Mouse (Mus musculus) bone marrow, adult 2 months (tissue): Measurements from ENCODE around the gene Klhl7. TPM values are rescaled to one million over a fixed set of nuclear protein-coding genes. Genes with fewer than 3 reads are reported as not detected.
A peak's percentile ranks its signal among the peaks of the same experiment; 100 is the strongest.

Experiments used
- H3K27ac ChIP-seq: fragments of 200-500 bp; 2 replicates; pipeline ENCODE4 v1.5.1; 2012; ENCODE audit warnings: low read depth, mild to moderate bottlenecking, control low read depth, inconsistent platforms, low read length; ENCODE audit not compliant: control insufficient read depth, poor library complexity, insufficient read depth
- H3K4me1 ChIP-seq: fragments of 200-500 bp; 2 replicates; pipeline ENCODE4 v1.6.1; 2011; ENCODE audit warnings: low read length; ENCODE audit not compliant: control insufficient read depth, insufficient read depth
- H3K4me3 ChIP-seq: fragments of 200-500 bp; replicated peaks from 2 replicates; pipeline ENCODE3; 2011; ENCODE audit warnings: mild to moderate bottlenecking, low read depth, low read length, control low read depth; ENCODE audit not compliant: control insufficient read depth
- CTCF ChIP-seq: fragments of 200-500 bp; IDR thresholded peaks from 2 replicates; pipeline ENCODE4 v1.5.1; 2011; ENCODE audit warnings: low read length, control low read depth; ENCODE audit not compliant: control insufficient read depth, insufficient read depth
- POLR2A ChIP-seq: fragments of 200-500 bp; IDR thresholded peaks from 2 replicates; pipeline ENCODE4 v1.6.1; 2011; ENCODE audit warnings: low read depth, mild to moderate bottlenecking, control low read depth, low read length, borderline replicate concordance; ENCODE audit not compliant: control insufficient read depth
- WGBS: fragments of 180-500 bp; shearing (Covaris S2); methylation state at CpG from one replicate; pipeline ENCODE4 v1.1.7; 2018; 5-methylcytosine and 5-hydroxymethylcytosine counted together
- polyA plus RNA-seq: library from polyadenylated mRNA; stranded (reverse); fragments of >200 nt; gene quantifications from 2 replicates; pipeline ENCODE4 v1.2.4, GENCODE M21; 2011; ENCODE audit warnings: low replicate concordance; ENCODE audit not compliant: missing spikeins, insufficient read depth, insufficient read length

Klhl7 gene
- polyA plus RNA-seq, 1 experiment: 10.6 TPM

GRCm38 (mm10) chr5:24084835-24085234 is 15.6 kb upstream of the Klhl7 start:
- 71% methylated on average over 4 of the region's 4 CpGs for WGBS
- no peak for TF ChIP-seq CTCF
- no peak for TF ChIP-seq POLR2A
- Histone ChIP-seq H3K27ac (no peak overlapping the region), H3K4me1 (no peaks in the 10 kb centered on the region), H3K4me3 (no peak overlapping the region)

GRCm38 (mm10) chr5:24086241-24086640 is 14.2 kb upstream of the Klhl7 start:
- TF ChIP-seq CTCF: no peak
- TF ChIP-seq POLR2A: no peak
- WGBS: 87% methylated on average over 16 of the region's 16 CpGs

GRCm38 (mm10) chr5:24086865-24087264 is 13.5 kb upstream of the Klhl7 start:
- WGBS: 70% methylated on average over 3 of the region's 3 CpGs
- Histone ChIP-seq H3K4me3 (no peak overlapping the region), H3K4me1 (no peaks in the 10 kb centered on the region), H3K27ac (no peak overlapping the region)
- TF ChIP-seq CTCF (no peak), POLR2A (no peak)

More at GRCm38 (mm10) chr5:24086241-24086640, 14.2 kb upstream of the Klhl7 start:
- no peak overlapping the region for H3K4me3 ChIP-seq
- H3K27ac ChIP-seq: no peak overlapping the region
- H3K4me1 ChIP-seq: no peaks in the 10 kb centered on the region

- H3K4me1 ChIP-seq: no peaks in the 10 kb centered on the region
- TF ChIP-seq CTCF (no peak), POLR2A (no peak)
- H3K4me3 ChIP-seq: no peak overlapping the region
- WGBS: 93% methylated on average over 1 of the region's 1 CpGs
- H3K27ac ChIP-seq: no peak overlapping the region
Measured at GRCm38 (mm10) chr5:24088451-24088850, 12.0 kb upstream of the Klhl7 start.

- no peaks in the 10 kb centered on the region for H3K4me1 ChIP-seq
- 74% methylated on average over 3 of the region's 3 CpGs for WGBS
Measured at GRCm38 (mm10) chr5:24092496-24092895, 7.9 kb upstream of the Klhl7 start.

GRCm38 (mm10) chr5:24095393-24095792 is 5.0 kb upstream of the Klhl7 start:
- H3K27ac ChIP-seq: no peak overlapping the region
- TF ChIP-seq CTCF (no peak), POLR2A (no peak)
- no peaks in the 10 kb centered on the region for H3K4me1 ChIP-seq
- H3K4me3 ChIP-seq: no peak overlapping the region
- WGBS: 72% methylated on average over 6 of the region's 6 CpGs

More at GRCm38 (mm10) chr5:24092496-24092895, 7.9 kb upstream of the Klhl7 start:
- no peak overlapping the region for H3K4me3 ChIP-seq
- H3K27ac ChIP-seq: no peak overlapping the region
- TF ChIP-seq CTCF (no peak), POLR2A (no peak)

- no peak overlapping the region for H3K4me3 ChIP-seq
- H3K27ac ChIP-seq: no peak overlapping the region
- H3K4me1 ChIP-seq: no peaks in the 10 kb centered on the region
- no peak for TF ChIP-seq CTCF
- no peak for TF ChIP-seq POLR2A
- 74% methylated on average over 5 of the region's 5 CpGs for WGBS
Measured at GRCm38 (mm10) chr5:24095881-24096280, 4.5 kb upstream of the Klhl7 start.

GRCm38 (mm10) chr5:24100810-24101311 is 456 bp downstream of the Klhl7 start:
- Histone ChIP-seq H3K27ac (peak overlapping the region; percentile 98), H3K4me3 (peak overlapping the region; percentile 99), H3K4me1 (no peaks in the 10 kb centered on the region)
- TF ChIP-seq POLR2A (peak; percentile 51; the same call in 1 of the 2 replicates), CTCF (no peak)
- 0% methylated on average over 45 of the region's 46 CpGs for WGBS
